Comparison of ENCODE assay signal across 10 mouse cellular contexts in genomic region chr17:67071231-67072009, GRCm38 (mm10).
DNase-seq lines count a peak whose midpoint lies in the region; ATAC-seq and TF ChIP-seq lines count a peak whose summit lies in the region.
"Had no signal": no experiment of that assay in that cellular context is flagged by ENCODE, and none has a peak within 500 bp of the region (broad histone marks: within the 10 kb centered on the region; RNA-seq: fewer than 3 reads in every experiment).

No protein-coding gene starts in this region.

- H3K9ac ChIP-seq in heart, adult 2 months (ENCODE audit: low read depth, low read length) = no peak overlapping the region
- H3K9ac ChIP-seq in heart, embryonic 12.5 days = no peak overlapping the region
- H3K9ac ChIP-seq: limb, embryonic 13.5 days had no signal

- H3K4me1 ChIP-seq in heart, adult 2 months (ENCODE audit: control insufficient read depth, insufficient read depth, low read length) = peaks cover 6% of the 10 kb centered on the region
- H3K4me1 ChIP-seq in heart, embryonic 12.5 days (replicated peaks) = peaks cover 5% of the 10 kb centered on the region

- H3K36me3 ChIP-seq in heart, adult 2 months (ENCODE audit: control insufficient read depth, insufficient read depth, low read length) = peaks cover 11% of the 10 kb centered on the region
- no peaks in the 10 kb centered on the region for H3K36me3 ChIP-seq in heart, embryonic 12.5 days
- H3K36me3 ChIP-seq: limb, embryonic 13.5 days had no signal

- TF ChIP-seq CTCF in heart, adult 2 months (IDR thresholded peaks at IDR 0.05) = no peak
- no peak for TF ChIP-seq CTCF in layer of hippocampus, adult 2 months (conservative IDR thresholded peaks at IDR 0.05)

- H3K9me3 ChIP-seq in heart, embryonic 12.5 days (replicated peaks) = no peaks in the 10 kb centered on the region
- H3K9me3 ChIP-seq: limb, embryonic 13.5 days had no signal

- H3K27ac ChIP-seq in heart, adult 2 months = peak overlapping the region; percentile 55
- no peak overlapping the region for H3K27ac ChIP-seq in heart, embryonic 12.5 days (ENCODE audit: poor library complexity, severe bottlenecking)
- H3K27ac ChIP-seq in layer of hippocampus, adult 2 months = peak overlapping the region; percentile 58; the same call in 1 of the 2 replicates
- H3K27ac ChIP-seq: limb, embryonic 13.5 days; stomach, postnatal 0 days had no signal

- no peak for TF ChIP-seq POLR2A in heart, adult 2 months (IDR thresholded peaks at IDR 0.05; ENCODE audit: insufficient read depth, low read depth, low read length)

- peak; percentile 51 to 75 for DNase-seq in heart, adult 2 months
- DNase-seq in adipocyte (ENCODE audit: low spot score) = peak; percentile 8
- peak; percentile 71 for DNase-seq in cerebellum, adult 9-10 months
- peak; percentile 36 to 46 for DNase-seq in layer of hippocampus, adult 2 months (ENCODE audit: low spot score in 2 of 2)
- no peak for DNase-seq in spleen, adult 18-20 months
- DNase-seq in c-Kit-positive CD71-positive TER-119-positive erythroid progenitor cells, embryonic 14.5 days (ENCODE audit: low spot score) = no peak
- no peak for DNase-seq in testis, postnatal 14 days (ENCODE audit: low spot score)

- TF ChIP-seq EP300 in heart, adult 2 months (IDR thresholded peaks at IDR 0.05; ENCODE audit: insufficient read depth, low read depth, low read length) = peak; percentile 49; the same call in 1 of the 2 replicates

- intact Hi-C loops in heart, adult 2 months (cut with DNase I) = loop anchor here (5.0 kb wide), 2 partner anchors 51 to 281 kb away; partner anchors contain the start of gene Ptprm

- no peak overlapping the region for H3K4me2 ChIP-seq in heart, embryonic 12.5 days
- H3K4me2 ChIP-seq: limb, embryonic 13.5 days had no signal

- WGBS in heart, adult 2 months = 73% methylated on average over 7 of the region's 7 CpGs
- 73% methylated on average over 7 of the region's 7 CpGs for WGBS in heart, embryonic 12.5 days

- H3K4me3 ChIP-seq in heart, adult 2 months = no peak overlapping the region
- no peak overlapping the region for H3K4me3 ChIP-seq in heart, embryonic 12.5 days
- H3K4me3 ChIP-seq in layer of hippocampus, adult 2 months = no peak overlapping the region
- H3K4me3 ChIP-seq: limb, embryonic 13.5 days had no signal

- H3K27me3 ChIP-seq in heart, adult 2 months (ENCODE audit: control insufficient read depth, insufficient read depth, low read length) = no peaks in the 10 kb centered on the region
- H3K27me3 ChIP-seq in heart, embryonic 12.5 days (replicated peaks) = no peaks in the 10 kb centered on the region
- H3K27me3 ChIP-seq: limb, embryonic 13.5 days had no signal

- ATAC-seq in heart, embryonic 12.5 days (ENCODE audit: insufficient number of reproducible peaks, low FRiP score) = no peak

- H3K79me2 ChIP-seq in heart, adult 2 months (replicated peaks; ENCODE audit: control insufficient read depth, insufficient read depth, low read length) = peaks cover 2% of the 10 kb centered on the region; the same call in 1 of the 2 replicates

Comparison
In these comparisons a context has a peak if more than half of its experiments do, and no peak if none do; other contexts are left out.
1. DNase-seq: peak in heart, adult 2 months (2 of 2), adipocyte (single experiment), cerebellum, adult 9-10 months (single experiment) and layer of hippocampus, adult 2 months (2 of 2); none in spleen, adult 18-20 months (0 of 2), c-Kit-positive CD71-positive TER-119-positive erythroid progenitor cells, embryonic 14.5 days (single experiment) and testis, postnatal 14 days (single experiment).